ENCODE assay signal across 21 mouse cellular contexts in genomic region chr5:136497301-136497700, GRCm38 (mm10).
"Had no signal": no experiment of that assay in that cellular context is flagged by ENCODE, and none has a peak within 500 bp of the region (broad histone marks: within the 10 kb centered on the region; RNA-seq: fewer than 3 reads in every experiment).

No protein-coding gene starts in this region.

- H3K36me3 ChIP-seq: liver, embryonic 15.5 days; lung, embryonic 15.5 days; midbrain, embryonic 10.5 days; midbrain, embryonic 12.5 days; neural tube, embryonic 13.5 days; neural tube, embryonic 15.5 days had no signal

- H3K9ac ChIP-seq: liver, embryonic 15.5 days; liver, postnatal 0 days; lung, embryonic 15.5 days; midbrain, embryonic 12.5 days; neural tube, embryonic 13.5 days; neural tube, embryonic 15.5 days had no signal

- H3K27ac ChIP-seq: liver, embryonic 15.5 days; midbrain, embryonic 10.5 days; midbrain, embryonic 12.5 days; neural tube, embryonic 13.5 days; neural tube, embryonic 15.5 days had no signal

- DNase-seq: liver, postnatal 0 days; lung, adult 2 months; lung, postnatal 14 days; lung, postnatal 4 days; retina, postnatal 1 day; right cerebral cortex, adult 18-20 months; right cerebral cortex, postnatal 25 days; right cerebral cortex, postnatal 4 days; spleen, adult 18-20 months; thymus, adult 18-20 months; thymus, postnatal 25 days; thymus, postnatal 4 days had no signal

- H3K4me2 ChIP-seq: liver, embryonic 15.5 days; lung, embryonic 15.5 days; midbrain, embryonic 12.5 days; neural tube, embryonic 13.5 days; neural tube, embryonic 15.5 days had no signal

- ATAC-seq: liver, postnatal 0 days; lung, postnatal 0 days; midbrain, embryonic 16.5 days had no signal

- H3K4me3 ChIP-seq: liver, embryonic 15.5 days; lung, embryonic 15.5 days; midbrain, embryonic 10.5 days; midbrain, embryonic 12.5 days; myocyte; neural tube, embryonic 13.5 days; neural tube, embryonic 15.5 days had no signal

- H3K9me3 ChIP-seq: liver, embryonic 15.5 days; lung, embryonic 15.5 days; midbrain, embryonic 10.5 days; midbrain, embryonic 12.5 days; neural tube, embryonic 13.5 days; neural tube, embryonic 15.5 days had no signal

- H3K27me3 ChIP-seq: liver, embryonic 15.5 days; lung, embryonic 15.5 days; midbrain, embryonic 12.5 days; neural tube, embryonic 13.5 days; neural tube, embryonic 15.5 days had no signal
